Mouse (Mus musculus): ENCODE results near the gene Slc7a12. TPM values are rescaled to one million over a fixed set of nuclear protein-coding genes. Genes with fewer than 3 reads are reported as not detected.

The Slc7a12 gene
- 0.29 TPM for polyA plus RNA-seq (2014; fragmentation: Illumina TruSeq; extraction: RNeasy Lipid Tissue Mini Kit (QIAGEN cat#74804); ENCODE audit: low read depth, low replicate concordance)

DNA sequence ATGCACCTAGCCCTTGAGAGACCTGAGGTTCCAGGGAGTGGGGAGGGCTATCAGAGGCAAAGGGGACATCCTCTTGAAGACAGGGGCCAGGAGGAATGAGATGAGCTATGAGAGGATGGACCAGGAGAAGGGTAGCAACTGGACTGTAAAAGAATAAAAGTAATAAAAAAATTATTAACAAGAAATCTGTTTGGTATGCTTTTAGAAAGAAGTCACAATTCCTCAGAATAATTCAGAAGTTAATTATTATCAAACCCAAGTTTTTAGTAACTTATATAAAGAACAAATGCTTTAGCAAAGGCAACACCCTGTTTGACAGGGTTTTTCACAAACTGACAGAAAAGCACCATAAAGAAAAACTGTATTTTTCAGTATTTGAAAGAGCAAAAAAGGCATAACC is at the start of gene Slc7a12:
Slc7a12 (plus strand) TSS at position 301 of the 400 bp plus-strand sequence.

Other genes with a start within 250 kb of the Slc7a12 start
- 93.2 TPM for gene 1810022K09Rik, start 130.6 kb downstream of the Slc7a12 start, polyA plus RNA-seq (2014; fragmentation: Illumina TruSeq; extraction: RNeasy Lipid Tissue Mini Kit (QIAGEN cat#74804); ENCODE audit: low read depth, low replicate concordance)
- 0.76 TPM for gene Car13, start 161.0 kb downstream of the Slc7a12 start, polyA plus RNA-seq (2014; fragmentation: Illumina TruSeq; extraction: RNeasy Lipid Tissue Mini Kit (QIAGEN cat#74804); ENCODE audit: low read depth, low replicate concordance)